Mouse (Mus musculus): ENCODE data around the gene Serpinb1b. TPM values are rescaled to one million over a fixed set of nuclear protein-coding genes. Genes with fewer than 3 reads are reported as not detected.
"Not testable (repeated sequence)": the region's sequence is repeated elsewhere in the genome, so short reads cannot be mapped to it uniquely, and the experiment has no call there.

Gene Serpinb1b
- not detected in 2 replicates for polyA plus RNA-seq (2014; fragmentation: Nextera tagmentation; extraction: Ambion mirVana)

DNA sequence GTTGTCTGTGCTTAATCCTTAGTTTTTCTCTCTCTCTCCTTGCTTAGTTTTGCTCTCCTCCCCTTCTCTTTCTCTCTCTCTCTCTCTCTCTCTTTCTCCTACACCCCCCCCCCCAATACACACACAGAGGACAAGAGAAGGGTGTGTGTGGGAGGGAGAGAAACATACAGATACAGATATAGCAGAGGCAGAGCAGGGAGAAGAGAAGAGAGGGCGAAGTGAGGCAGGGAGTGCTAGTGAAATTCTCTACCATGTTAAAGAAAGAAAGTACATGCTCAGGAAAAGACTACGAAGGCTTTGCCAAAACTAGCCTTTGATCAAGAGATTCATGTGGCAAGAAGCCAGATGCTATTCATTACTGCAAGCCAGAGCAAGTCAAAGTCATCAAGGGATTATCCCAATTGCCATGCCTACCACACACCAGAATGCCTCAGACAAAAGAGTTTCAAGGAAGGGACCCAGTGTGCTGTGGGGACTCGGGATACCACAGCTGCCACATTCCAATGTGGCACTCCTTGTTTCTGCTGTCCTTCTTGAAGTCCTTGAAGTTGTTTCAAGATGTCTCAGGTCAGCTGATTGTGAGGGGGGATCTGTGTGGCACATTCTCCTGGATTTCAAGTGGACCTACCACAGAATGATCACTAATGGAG, at the start of gene Serpinb1b:
TSS of gene Serpinb1b (plus strand) at position 520 of the 650 bp plus-strand sequence.
- Histone ChIP-seq H3K27me3 (ENCODE audit: control insufficient read depth, insufficient read depth, low read length) (no peaks in the 10 kb centered on the region), H3K4me2 (replicated peaks; ENCODE audit: low read depth, low read length) (no peak within 1 kb of the TSS), H3K36me3 (ENCODE audit: control insufficient read depth, insufficient read depth, low read length) (no peaks in the 10 kb centered on the region), H3K4me3 (ENCODE audit: low read length) (no peak within 1 kb of the TSS), H3K4me1 (ENCODE audit: control insufficient read depth, insufficient read depth, low read length) (no peaks in the 10 kb centered on the region), H3K9me3 (ENCODE audit: control insufficient read depth, low read length) (no peaks in the 10 kb centered on the region), H3K9ac (ENCODE audit: low read depth, low read length) (no peak within 1 kb of the TSS), H3K27ac (ENCODE audit: low read depth, low read length) (no peak within 1 kb of the TSS)
- no peak for ATAC-seq (ENCODE audit: low FRiP score, low TSS enrichment)
- WGBS: 70% methylated on average over 3 of the region's 3 CpGs

DNA sequence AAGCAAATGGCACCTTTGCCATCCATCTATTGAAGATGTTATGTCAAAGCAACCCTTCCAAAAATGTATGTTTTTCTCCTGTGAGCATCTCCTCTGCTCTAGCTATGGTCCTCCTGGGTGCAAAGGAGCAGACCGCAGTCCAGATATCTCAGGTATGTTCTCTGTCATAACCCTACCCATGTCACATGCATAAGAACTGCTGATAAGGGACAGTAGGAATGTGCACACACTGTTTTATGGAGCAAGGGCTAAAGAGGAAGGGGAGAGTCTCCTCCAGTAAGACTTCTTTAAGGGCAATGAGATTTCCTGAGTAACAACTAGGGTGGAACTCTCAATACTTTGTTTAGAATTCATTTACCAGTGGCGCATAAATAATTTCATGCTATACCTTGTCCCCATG, 48.9 kb upstream of the Serpinb1b start:
- H3K4me3 ChIP-seq (ENCODE audit: low read length); H3K9me3 ChIP-seq (ENCODE audit: control insufficient read depth, low read length); H3K9ac ChIP-seq (ENCODE audit: low read depth, low read length); H3K27ac ChIP-seq (ENCODE audit: low read depth, low read length); H3K4me1 ChIP-seq (ENCODE audit: control insufficient read depth, insufficient read depth, low read length); H3K36me3 ChIP-seq (ENCODE audit: control insufficient read depth, insufficient read depth, low read length); ATAC-seq (ENCODE audit: low FRiP score, low TSS enrichment); H3K4me2 ChIP-seq (replicated peaks; ENCODE audit: low read depth, low read length); H3K27me3 ChIP-seq (ENCODE audit: control insufficient read depth, insufficient read depth, low read length): not testable (repeated sequence)
- WGBS: 96% methylated on average over 2 of the region's 2 CpGs

DNA sequence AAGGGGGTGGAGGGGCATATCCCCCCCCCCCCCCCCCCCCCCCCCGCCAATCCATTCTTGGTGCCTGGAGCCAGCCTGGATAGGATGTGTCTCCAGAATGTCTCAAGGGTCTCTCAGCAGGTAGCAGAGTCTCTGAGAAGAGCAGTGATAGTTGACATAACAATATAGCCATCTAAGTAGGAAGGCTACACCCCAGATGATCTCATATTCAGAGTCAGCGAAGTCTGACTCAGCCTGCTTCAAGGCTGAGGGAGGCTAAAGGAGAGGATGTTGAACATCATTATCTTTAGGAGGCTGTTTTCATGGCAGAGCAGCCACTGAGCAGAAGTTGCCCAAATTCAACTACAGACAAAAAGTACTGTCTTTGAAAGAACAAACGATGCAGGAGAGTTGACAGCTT, 48.1 kb upstream of the Serpinb1b start:
- H3K9ac ChIP-seq (ENCODE audit: low read depth, low read length): no peak overlapping the region
- WGBS: 91% methylated on average over 2 of the region's 3 CpGs
- no peak for ATAC-seq (ENCODE audit: low FRiP score, low TSS enrichment)

DNA sequence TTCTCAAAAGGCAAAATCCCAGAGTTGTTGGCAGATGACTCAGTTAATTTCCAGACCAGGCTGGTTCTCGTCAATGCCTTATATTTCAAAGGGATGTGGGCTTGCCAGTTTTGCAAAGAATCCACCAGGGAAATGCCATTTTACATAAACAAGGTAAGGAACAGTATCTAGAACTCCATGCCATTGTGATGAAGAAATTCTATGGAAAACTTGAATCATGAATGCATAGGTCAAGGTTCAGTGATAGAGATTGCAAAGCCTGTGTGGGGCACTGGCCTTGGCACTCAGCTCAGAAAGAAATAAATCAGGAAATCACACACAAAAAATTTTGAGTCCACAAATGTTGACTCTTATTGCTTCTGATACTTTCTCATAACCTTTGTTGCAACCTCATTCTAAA, 42.9 kb upstream of the Serpinb1b start:
- Histone ChIP-seq H3K36me3 (ENCODE audit: control insufficient read depth, insufficient read depth, low read length) (no peaks in the 10 kb centered on the region), H3K27ac (ENCODE audit: low read depth, low read length) (no peak overlapping the region), H3K4me2 (replicated peaks; ENCODE audit: low read depth, low read length) (no peak overlapping the region), H3K9ac (ENCODE audit: low read depth, low read length) (no peak overlapping the region), H3K4me1 (ENCODE audit: control insufficient read depth, insufficient read depth, low read length) (no peaks in the 10 kb centered on the region), H3K27me3 (ENCODE audit: control insufficient read depth, insufficient read depth, low read length) (no peaks in the 10 kb centered on the region), H3K4me3 (ENCODE audit: low read length) (no peak overlapping the region), H3K9me3 (ENCODE audit: control insufficient read depth, low read length) (no peaks in the 10 kb centered on the region)
- ATAC-seq (ENCODE audit: low FRiP score, low TSS enrichment): no peak
- 87% methylated on average over 1 of the region's 1 CpGs for WGBS

More for the DNA sequence above, 48.1 kb upstream of the Serpinb1b start:
- no peak overlapping the region for H3K4me3 ChIP-seq (ENCODE audit: low read length)
- H3K4me2 ChIP-seq (replicated peaks; ENCODE audit: low read depth, low read length): no peak overlapping the region
- H3K36me3 ChIP-seq (ENCODE audit: control insufficient read depth, insufficient read depth, low read length): no peaks in the 10 kb centered on the region
- H3K9me3 ChIP-seq (ENCODE audit: control insufficient read depth, low read length): no peaks in the 10 kb centered on the region
- H3K27me3 ChIP-seq (ENCODE audit: control insufficient read depth, insufficient read depth, low read length): no peaks in the 10 kb centered on the region
- H3K4me1 ChIP-seq (ENCODE audit: control insufficient read depth, insufficient read depth, low read length): no peaks in the 10 kb centered on the region
- no peak overlapping the region for H3K27ac ChIP-seq (ENCODE audit: low read depth, low read length)

DNA sequence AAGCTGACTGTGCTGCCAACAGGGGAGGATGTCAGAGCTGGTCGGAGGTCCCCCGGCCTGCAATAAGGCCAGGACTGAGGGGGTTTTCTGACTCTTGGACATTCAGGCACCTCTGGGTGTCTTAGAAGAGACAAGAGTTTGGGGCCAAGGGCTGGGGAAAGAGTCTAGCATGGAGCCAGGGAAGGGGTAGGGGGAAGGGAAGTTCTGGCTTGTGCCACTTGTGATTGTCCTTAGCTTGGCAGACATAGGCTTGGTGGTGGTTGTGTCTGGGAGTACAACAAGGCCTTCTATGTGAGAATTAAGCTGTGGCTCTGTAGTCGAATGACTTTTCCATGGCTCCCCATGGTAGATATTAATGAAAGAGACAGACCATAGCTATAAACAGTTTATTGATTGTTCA, 34.8 kb upstream of the Serpinb1b start:
- no peak for ATAC-seq (ENCODE audit: low FRiP score, low TSS enrichment)
- H3K4me1 ChIP-seq (ENCODE audit: control insufficient read depth, insufficient read depth, low read length): no peaks in the 10 kb centered on the region
- H3K9ac ChIP-seq (ENCODE audit: low read depth, low read length): no peak overlapping the region
- no peaks in the 10 kb centered on the region for H3K36me3 ChIP-seq (ENCODE audit: control insufficient read depth, insufficient read depth, low read length)
- WGBS: 95% methylated on average over 3 of the region's 3 CpGs
- no peak overlapping the region for H3K4me3 ChIP-seq (ENCODE audit: low read length)
- no peaks in the 10 kb centered on the region for H3K27me3 ChIP-seq (ENCODE audit: control insufficient read depth, insufficient read depth, low read length)
- no peak overlapping the region for H3K27ac ChIP-seq (ENCODE audit: low read depth, low read length)
- no peaks in the 10 kb centered on the region for H3K9me3 ChIP-seq (ENCODE audit: control insufficient read depth, low read length)
- H3K4me2 ChIP-seq (replicated peaks; ENCODE audit: low read depth, low read length): no peak overlapping the region

DNA sequence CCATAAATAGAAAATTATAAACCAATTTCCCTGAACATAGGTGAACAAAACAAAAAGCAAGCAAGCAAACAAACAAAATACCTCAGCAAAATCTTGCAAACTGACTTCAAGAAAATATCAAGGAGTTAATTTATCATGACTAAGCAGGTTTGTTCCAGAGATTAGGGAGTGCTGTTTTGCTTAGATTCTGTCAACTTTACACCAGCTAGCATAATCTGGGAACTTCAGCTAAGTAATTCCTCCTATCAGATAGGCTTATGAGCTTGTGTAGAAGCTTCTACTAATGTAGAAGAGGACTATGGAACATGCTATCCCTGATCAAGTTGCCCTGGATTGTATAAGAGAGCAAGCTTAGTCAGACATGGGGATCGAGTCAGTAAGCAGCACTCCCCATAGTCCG, 31.1 kb upstream of the Serpinb1b start:
- H3K4me1 ChIP-seq (ENCODE audit: control insufficient read depth, insufficient read depth, low read length): no peaks in the 10 kb centered on the region
- H3K9me3 ChIP-seq (ENCODE audit: control insufficient read depth, low read length): no peaks in the 10 kb centered on the region
- no peak for ATAC-seq (ENCODE audit: low FRiP score, low TSS enrichment)
- H3K4me2 ChIP-seq (replicated peaks; ENCODE audit: low read depth, low read length): no peak overlapping the region
- no peak overlapping the region for H3K4me3 ChIP-seq (ENCODE audit: low read length)
- no peak overlapping the region for H3K27ac ChIP-seq (ENCODE audit: low read depth, low read length)
- 90% methylated on average over 2 of the region's 2 CpGs for WGBS
- no peaks in the 10 kb centered on the region for H3K27me3 ChIP-seq (ENCODE audit: control insufficient read depth, insufficient read depth, low read length)
- no peak overlapping the region for H3K9ac ChIP-seq (ENCODE audit: low read depth, low read length)
- H3K36me3 ChIP-seq (ENCODE audit: control insufficient read depth, insufficient read depth, low read length): no peaks in the 10 kb centered on the region

DNA sequence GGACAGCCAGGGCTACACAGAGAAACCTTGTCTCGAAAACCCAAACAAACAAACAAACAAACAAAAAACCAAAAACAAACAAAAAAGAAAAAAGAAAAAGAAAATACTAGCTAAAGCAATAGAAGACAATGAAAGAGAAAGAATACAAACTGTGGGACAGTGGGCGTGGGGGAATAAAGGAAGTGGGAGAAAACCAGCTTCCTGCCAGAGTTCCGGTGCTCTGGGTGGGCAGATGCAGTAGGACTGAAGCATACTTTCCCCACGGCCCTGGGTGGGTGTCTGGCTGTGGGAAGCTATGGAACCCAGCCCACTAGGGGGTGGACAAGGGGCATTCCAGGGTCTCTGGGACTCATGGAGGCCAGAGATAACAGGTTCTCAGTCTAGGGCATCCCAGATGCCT, 30.2 kb upstream of the Serpinb1b start:
- no peak for ATAC-seq (ENCODE audit: low FRiP score, low TSS enrichment)
- H3K9me3 ChIP-seq (ENCODE audit: control insufficient read depth, low read length): no peaks in the 10 kb centered on the region
- H3K27me3 ChIP-seq (ENCODE audit: control insufficient read depth, insufficient read depth, low read length): no peaks in the 10 kb centered on the region
- no peak overlapping the region for H3K27ac ChIP-seq (ENCODE audit: low read depth, low read length)
- H3K4me1 ChIP-seq (ENCODE audit: control insufficient read depth, insufficient read depth, low read length): no peaks in the 10 kb centered on the region
- no peak overlapping the region for H3K9ac ChIP-seq (ENCODE audit: low read depth, low read length)
- H3K36me3 ChIP-seq (ENCODE audit: control insufficient read depth, insufficient read depth, low read length): no peaks in the 10 kb centered on the region
- no peak overlapping the region for H3K4me3 ChIP-seq (ENCODE audit: low read length)
- no peak overlapping the region for H3K4me2 ChIP-seq (replicated peaks; ENCODE audit: low read depth, low read length)
- WGBS: 77% methylated on average over 4 of the region's 4 CpGs

DNA sequence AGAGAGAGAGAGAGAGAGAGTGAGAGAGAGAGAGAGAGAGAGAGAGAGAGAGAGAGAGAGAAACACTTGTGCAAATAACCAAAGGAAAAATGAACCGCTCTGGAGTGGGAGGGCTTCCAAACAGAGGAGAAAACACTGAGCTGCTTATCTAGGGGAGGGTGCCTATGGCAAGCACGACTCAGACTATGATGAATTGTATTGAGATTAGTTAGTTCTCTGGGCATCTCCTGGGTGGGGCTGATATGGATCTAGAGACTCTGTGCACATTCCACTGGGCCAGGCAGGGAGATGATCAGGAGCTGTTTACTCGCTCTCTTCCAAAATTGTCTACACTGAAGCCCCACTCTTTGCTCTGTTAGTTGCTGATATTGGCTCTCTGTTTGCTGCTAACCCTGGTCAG, 26.7 kb upstream of the Serpinb1b start:
- no peak for ATAC-seq (ENCODE audit: low FRiP score, low TSS enrichment)
- WGBS: 65% methylated on average over 3 of the region's 3 CpGs
- H3K9me3 ChIP-seq (ENCODE audit: control insufficient read depth, low read length): no peaks in the 10 kb centered on the region
- H3K36me3 ChIP-seq (ENCODE audit: control insufficient read depth, insufficient read depth, low read length): no peaks in the 10 kb centered on the region
- H3K4me2 ChIP-seq (replicated peaks; ENCODE audit: low read depth, low read length): no peak overlapping the region
- H3K9ac ChIP-seq (ENCODE audit: low read depth, low read length): no peak overlapping the region
- H3K27ac ChIP-seq (ENCODE audit: low read depth, low read length): no peak overlapping the region
- H3K27me3 ChIP-seq (ENCODE audit: control insufficient read depth, insufficient read depth, low read length): no peaks in the 10 kb centered on the region
- H3K4me1 ChIP-seq (ENCODE audit: control insufficient read depth, insufficient read depth, low read length): no peaks in the 10 kb centered on the region
- no peak overlapping the region for H3K4me3 ChIP-seq (ENCODE audit: low read length)

DNA sequence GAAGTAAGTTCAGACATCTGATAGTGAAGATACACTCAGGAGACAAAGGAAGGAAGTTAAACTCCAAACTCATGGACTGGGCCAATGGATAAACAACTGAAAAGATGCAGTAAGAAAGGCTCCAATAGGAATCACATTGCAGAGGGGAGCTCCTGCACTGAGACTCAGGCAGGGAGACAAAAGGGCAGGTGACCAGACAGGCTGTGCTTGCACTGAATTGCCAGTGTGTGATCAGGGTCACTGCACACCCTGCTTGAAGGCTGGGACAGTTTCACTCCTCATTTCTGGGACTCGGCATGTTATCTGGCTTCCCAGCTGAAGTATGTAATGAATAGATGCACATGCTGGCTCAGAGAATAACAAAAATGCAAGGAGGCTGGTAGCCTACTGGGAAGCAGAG, 15.3 kb upstream of the Serpinb1b start:
- Histone ChIP-seq H3K36me3 (ENCODE audit: control insufficient read depth, insufficient read depth, low read length) (no peaks in the 10 kb centered on the region), H3K4me2 (replicated peaks; ENCODE audit: low read depth, low read length) (no peak overlapping the region), H3K9me3 (ENCODE audit: control insufficient read depth, low read length) (no peaks in the 10 kb centered on the region), H3K9ac (ENCODE audit: low read depth, low read length) (no peak overlapping the region), H3K27me3 (ENCODE audit: control insufficient read depth, insufficient read depth, low read length) (no peaks in the 10 kb centered on the region), H3K4me1 (ENCODE audit: control insufficient read depth, insufficient read depth, low read length) (no peaks in the 10 kb centered on the region), H3K27ac (ENCODE audit: low read depth, low read length) (no peak overlapping the region), H3K4me3 (ENCODE audit: low read length) (no peak overlapping the region)
- 28% methylated on average over 1 of the region's 1 CpGs for WGBS
- ATAC-seq (ENCODE audit: low FRiP score, low TSS enrichment): no peak
